Mouse (Mus musculus): ENCODE results near the gene Frrs1. TPM values are rescaled to one million over a fixed set of nuclear protein-coding genes. Genes with fewer than 3 reads are reported as not detected.

Frrs1 gene
- polyA plus RNA-seq, 1 experiment from 2014 or later: 5.8 TPM

- H3K36me3 ChIP-seq (ENCODE audit: control insufficient read depth, insufficient read depth, low read length): no peaks in the 10 kb centered on the region
- no peak overlapping the region for H3K27ac ChIP-seq (ENCODE audit: low read depth, low read length)
- ATAC-seq (ENCODE audit: low read depth): no peak
- H3K4me1 ChIP-seq (ENCODE audit: control insufficient read depth, insufficient read depth, low read length): no peaks in the 10 kb centered on the region
- no peak overlapping the region for H3K9ac ChIP-seq (replicated peaks; ENCODE audit: low read depth, low read length)
- H3K4me3 ChIP-seq (ENCODE audit: low read depth, low read length): no peak overlapping the region
- WGBS: 95% methylated on average over 3 of the region's 3 CpGs
- no peak overlapping the region for H3K4me2 ChIP-seq (ENCODE audit: low read depth, low read length)
- no peaks in the 10 kb centered on the region for H3K9me3 ChIP-seq (ENCODE audit: control insufficient read depth, low read length)
- no peaks in the 10 kb centered on the region for H3K27me3 ChIP-seq (ENCODE audit: control insufficient read depth, insufficient read depth, low read length)
These were observed 55.7 kb downstream of the Frrs1 start for GRCm38 (mm10) chr3:116914931-116915330.

- Histone ChIP-seq H3K9me3 (ENCODE audit: control insufficient read depth, low read length) (no peaks in the 10 kb centered on the region), H3K36me3 (ENCODE audit: control insufficient read depth, insufficient read depth, low read length) (no peaks in the 10 kb centered on the region), H3K27me3 (ENCODE audit: control insufficient read depth, insufficient read depth, low read length) (no peaks in the 10 kb centered on the region), H3K9ac (replicated peaks; ENCODE audit: low read depth, low read length) (no peak overlapping the region), H3K4me1 (ENCODE audit: control insufficient read depth, insufficient read depth, low read length) (no peaks in the 10 kb centered on the region), H3K27ac (ENCODE audit: low read depth, low read length) (no peak overlapping the region), H3K4me2 (ENCODE audit: low read depth, low read length) (no peak overlapping the region), H3K4me3 (ENCODE audit: low read depth, low read length) (no peak overlapping the region)
- WGBS: 96% methylated on average over 4 of the region's 4 CpGs
- no peak for ATAC-seq (ENCODE audit: low read depth)
These were observed 57.8 kb downstream of the Frrs1 start for GRCm38 (mm10) chr3:116917016-116917415.

- H3K36me3 ChIP-seq (ENCODE audit: control insufficient read depth, insufficient read depth, low read length): no peaks in the 10 kb centered on the region
- no peaks in the 10 kb centered on the region for H3K4me1 ChIP-seq (ENCODE audit: control insufficient read depth, insufficient read depth, low read length)
- ATAC-seq (ENCODE audit: low read depth): no peak
- 86% methylated on average over 3 of the region's 3 CpGs for WGBS
- no peak overlapping the region for H3K4me3 ChIP-seq (ENCODE audit: low read depth, low read length)
- no peaks in the 10 kb centered on the region for H3K27me3 ChIP-seq (ENCODE audit: control insufficient read depth, insufficient read depth, low read length)
- H3K9ac ChIP-seq (replicated peaks; ENCODE audit: low read depth, low read length): no peak overlapping the region
- no peak overlapping the region for H3K4me2 ChIP-seq (ENCODE audit: low read depth, low read length)
- H3K9me3 ChIP-seq (ENCODE audit: control insufficient read depth, low read length): no peaks in the 10 kb centered on the region
- H3K27ac ChIP-seq (ENCODE audit: low read depth, low read length): no peak overlapping the region
These were observed 62.3 kb downstream of the Frrs1 start for GRCm38 (mm10) chr3:116921535-116921934.

GRCm38 (mm10) chr3:116923042-116923441, 63.8 kb downstream of the Frrs1 start:
- H3K4me2 ChIP-seq (ENCODE audit: low read depth, low read length): no peak overlapping the region
- ATAC-seq (ENCODE audit: low read depth): no peak

GRCm38 (mm10) chr3:116928994-116929393, 69.7 kb downstream of the Frrs1 start:
- no peak overlapping the region for H3K27ac ChIP-seq (ENCODE audit: low read depth, low read length)
- 85% methylated on average over 4 of the region's 4 CpGs for WGBS
- no peak overlapping the region for H3K4me3 ChIP-seq (ENCODE audit: low read depth, low read length)
- H3K9ac ChIP-seq (replicated peaks; ENCODE audit: low read depth, low read length): no peak overlapping the region
- no peaks in the 10 kb centered on the region for H3K4me1 ChIP-seq (ENCODE audit: control insufficient read depth, insufficient read depth, low read length)
- H3K4me2 ChIP-seq (ENCODE audit: low read depth, low read length): no peak overlapping the region
- no peaks in the 10 kb centered on the region for H3K9me3 ChIP-seq (ENCODE audit: control insufficient read depth, low read length)
- no peak for ATAC-seq (ENCODE audit: low read depth)
- H3K36me3 ChIP-seq (ENCODE audit: control insufficient read depth, insufficient read depth, low read length): no peaks in the 10 kb centered on the region
- H3K27me3 ChIP-seq (ENCODE audit: control insufficient read depth, insufficient read depth, low read length): no peaks in the 10 kb centered on the region

More at GRCm38 (mm10) chr3:116923042-116923441, 63.8 kb downstream of the Frrs1 start:
- Histone ChIP-seq H3K27ac (ENCODE audit: low read depth, low read length) (no peak overlapping the region), H3K4me3 (ENCODE audit: low read depth, low read length) (no peak overlapping the region), H3K27me3 (ENCODE audit: control insufficient read depth, insufficient read depth, low read length) (no peaks in the 10 kb centered on the region), H3K9me3 (ENCODE audit: control insufficient read depth, low read length) (no peaks in the 10 kb centered on the region), H3K36me3 (ENCODE audit: control insufficient read depth, insufficient read depth, low read length) (no peaks in the 10 kb centered on the region), H3K4me1 (ENCODE audit: control insufficient read depth, insufficient read depth, low read length) (no peaks in the 10 kb centered on the region), H3K9ac (replicated peaks; ENCODE audit: low read depth, low read length) (no peak overlapping the region)
- 67% methylated on average over 12 of the region's 12 CpGs for WGBS

GRCm38 (mm10) chr3:116933158-116933557, 73.9 kb downstream of the Frrs1 start:
- WGBS: 94% methylated on average over 1 of the region's 1 CpGs

GRCm38 (mm10) chr3:116936934-116937691, 77.8 kb downstream of the Frrs1 start:
- no peak overlapping the region for H3K9ac ChIP-seq (replicated peaks; ENCODE audit: low read depth, low read length)
- H3K9me3 ChIP-seq (ENCODE audit: control insufficient read depth, low read length): no peaks in the 10 kb centered on the region
- no peak overlapping the region for H3K27ac ChIP-seq (ENCODE audit: low read depth, low read length)
- no peaks in the 10 kb centered on the region for H3K27me3 ChIP-seq (ENCODE audit: control insufficient read depth, insufficient read depth, low read length)
- H3K36me3 ChIP-seq (ENCODE audit: control insufficient read depth, insufficient read depth, low read length): no peaks in the 10 kb centered on the region
- 64% methylated on average over 4 of the region's 4 CpGs for WGBS
- H3K4me3 ChIP-seq (ENCODE audit: low read depth, low read length): no peak overlapping the region
- no peak for ATAC-seq (ENCODE audit: low read depth)
- no peak overlapping the region for H3K4me2 ChIP-seq (ENCODE audit: low read depth, low read length)
- H3K4me1 ChIP-seq (ENCODE audit: control insufficient read depth, insufficient read depth, low read length): no peaks in the 10 kb centered on the region

More at GRCm38 (mm10) chr3:116933158-116933557, 73.9 kb downstream of the Frrs1 start:
- Histone ChIP-seq H3K4me2 (ENCODE audit: low read depth, low read length) (no peak overlapping the region), H3K36me3 (ENCODE audit: control insufficient read depth, insufficient read depth, low read length) (no peaks in the 10 kb centered on the region), H3K9me3 (ENCODE audit: control insufficient read depth, low read length) (no peaks in the 10 kb centered on the region), H3K27ac (ENCODE audit: low read depth, low read length) (no peak overlapping the region), H3K27me3 (ENCODE audit: control insufficient read depth, insufficient read depth, low read length) (no peaks in the 10 kb centered on the region), H3K4me3 (ENCODE audit: low read depth, low read length) (no peak overlapping the region), H3K9ac (replicated peaks; ENCODE audit: low read depth, low read length) (no peak overlapping the region), H3K4me1 (ENCODE audit: control insufficient read depth, insufficient read depth, low read length) (no peaks in the 10 kb centered on the region)
- ATAC-seq (ENCODE audit: low read depth): no peak

- no peak for ATAC-seq (ENCODE audit: low read depth)
These were observed 81.7 kb downstream of the Frrs1 start for GRCm38 (mm10) chr3:116940804-116941558.

GRCm38 (mm10) chr3:116941559-116942117, 82.4 kb downstream of the Frrs1 start:
- Histone ChIP-seq H3K27ac (ENCODE audit: low read depth, low read length) (no peak overlapping the region), H3K9me3 (ENCODE audit: control insufficient read depth, low read length) (no peaks in the 10 kb centered on the region), H3K4me2 (ENCODE audit: low read depth, low read length) (no peak overlapping the region), H3K27me3 (ENCODE audit: control insufficient read depth, insufficient read depth, low read length) (no peaks in the 10 kb centered on the region), H3K36me3 (ENCODE audit: control insufficient read depth, insufficient read depth, low read length) (no peaks in the 10 kb centered on the region), H3K4me1 (ENCODE audit: control insufficient read depth, insufficient read depth, low read length) (no peaks in the 10 kb centered on the region), H3K9ac (replicated peaks; ENCODE audit: low read depth, low read length) (no peak overlapping the region), H3K4me3 (ENCODE audit: low read depth, low read length) (no peak overlapping the region)
- no peak for ATAC-seq (ENCODE audit: low read depth)
- 100% methylated on average over 1 of the region's 1 CpGs for WGBS

More at GRCm38 (mm10) chr3:116940804-116941558, 81.7 kb downstream of the Frrs1 start:
- Histone ChIP-seq H3K36me3 (ENCODE audit: control insufficient read depth, insufficient read depth, low read length) (no peaks in the 10 kb centered on the region), H3K9me3 (ENCODE audit: control insufficient read depth, low read length) (no peaks in the 10 kb centered on the region), H3K4me1 (ENCODE audit: control insufficient read depth, insufficient read depth, low read length) (no peaks in the 10 kb centered on the region), H3K4me3 (ENCODE audit: low read depth, low read length) (no peak overlapping the region), H3K27me3 (ENCODE audit: control insufficient read depth, insufficient read depth, low read length) (no peaks in the 10 kb centered on the region), H3K27ac (ENCODE audit: low read depth, low read length) (no peak overlapping the region), H3K9ac (replicated peaks; ENCODE audit: low read depth, low read length) (no peak overlapping the region), H3K4me2 (ENCODE audit: low read depth, low read length) (no peak overlapping the region)
- WGBS: 86% methylated on average over 10 of the region's 10 CpGs
